Mouse (Mus musculus): Measurements from ENCODE around the gene Timm17b.
"Not testable (repeated sequence)": the region's sequence is repeated elsewhere in the genome, so short reads cannot be mapped to it uniquely, and the experiment has no call there.

The Timm17b gene

GRCm38 (mm10) chrX:7898880-7899874 lies at the start of gene Timm17b, which contains the start of gene Pqbp1:
Gene Timm17b, plus strand, starts transcription at chrX:7899357.
Gene Pqbp1, minus strand, starts transcription at chrX:7899269.
- DNase-seq (ENCODE audit: low spot score), result peak; percentile 87

GRCm38 (mm10) chrX:7854578-7854977 lies 44.6 kb upstream of the Timm17b start:
- no peak for DNase-seq (ENCODE audit: low spot score)

DNA sequence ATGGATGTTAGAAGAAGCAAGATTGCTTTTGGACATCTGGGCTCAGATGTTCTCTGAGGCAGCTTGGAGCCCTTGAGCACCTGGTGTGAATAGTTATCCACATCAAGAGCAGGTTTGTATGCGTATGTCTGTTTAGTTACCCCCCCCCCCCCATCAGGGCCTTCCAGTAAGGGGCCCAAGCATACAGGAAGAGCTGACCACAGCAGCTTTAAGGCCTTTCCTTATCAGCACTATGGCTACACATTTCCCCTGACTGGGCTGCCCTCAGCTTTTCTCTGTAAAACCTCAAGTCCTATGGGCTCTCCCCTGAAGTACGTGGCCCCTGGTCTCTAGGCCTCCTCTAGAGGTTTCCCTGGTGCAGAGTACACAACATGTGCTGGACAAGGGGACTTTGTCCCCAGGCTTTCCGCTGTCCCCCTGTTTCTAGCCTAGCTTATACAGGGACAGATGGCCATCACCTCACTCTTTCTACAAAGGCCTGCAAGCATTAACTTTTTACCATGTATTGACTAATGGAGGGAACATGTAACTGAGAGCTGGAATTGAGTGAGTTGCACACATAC lies 39.9 kb upstream of the Timm17b start:
- no peak for DNase-seq (ENCODE audit: low spot score)

- no peak for DNase-seq (ENCODE audit: low spot score)
These were observed 36.0 kb upstream of the Timm17b start for GRCm38 (mm10) chrX:7863181-7863580.

- no peak for DNase-seq (ENCODE audit: low spot score)
These were observed 34.6 kb upstream of the Timm17b start for GRCm38 (mm10) chrX:7864551-7864950.

DNA sequence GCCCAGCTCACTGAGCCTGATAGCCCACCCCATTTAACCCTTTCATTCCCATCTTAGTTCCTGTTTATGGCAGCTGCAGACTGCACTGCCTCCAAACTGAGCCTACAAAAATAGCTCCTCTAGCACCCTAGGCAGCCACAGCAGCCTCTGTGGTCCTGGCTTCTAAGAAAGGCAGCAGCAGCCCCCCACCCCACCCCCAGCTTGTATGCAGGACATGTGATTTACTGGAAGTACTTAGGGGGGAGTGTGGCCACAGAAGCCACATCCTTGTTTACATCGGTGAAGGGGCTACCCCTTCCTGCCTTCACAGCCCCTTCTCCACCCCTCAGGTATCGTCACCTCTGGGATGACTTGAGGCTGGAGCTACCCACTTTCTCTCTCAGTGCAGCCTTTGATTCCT lies 33.8 kb upstream of the Timm17b start:
- DNase-seq (ENCODE audit: low spot score), result no peak

- DNase-seq (ENCODE audit: low spot score), result no peak
These were observed 33.4 kb upstream of the Timm17b start for GRCm38 (mm10) chrX:7865786-7866185.

DNA sequence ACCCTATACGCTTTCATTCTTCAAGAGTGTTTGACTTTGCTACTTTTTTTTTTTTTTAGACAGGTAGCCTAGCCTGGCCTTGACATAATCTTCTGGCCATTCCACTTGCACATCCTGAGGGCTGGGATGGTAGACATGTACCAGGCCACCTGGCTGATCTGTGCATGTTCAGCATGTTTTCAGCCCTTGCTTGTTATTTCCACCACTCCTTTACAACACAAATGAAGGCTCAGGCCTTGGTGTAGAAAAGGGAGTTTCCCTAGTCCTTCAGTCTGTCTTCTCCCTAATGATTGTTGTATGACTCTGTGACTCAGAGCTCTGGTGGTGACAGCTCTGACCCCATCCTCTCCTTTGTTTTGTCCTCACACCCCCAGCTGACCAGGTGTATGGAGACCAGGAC lies 32.0 kb upstream of the Timm17b start:
- DNase-seq (ENCODE audit: low spot score), result no peak

GRCm38 (mm10) chrX:7868506-7868905 lies 30.7 kb upstream of the Timm17b start:
- no peak for DNase-seq (ENCODE audit: low spot score)

- no peak for DNase-seq (ENCODE audit: low spot score)
These were observed 29.3 kb upstream of the Timm17b start for GRCm38 (mm10) chrX:7869826-7870225.

GRCm38 (mm10) chrX:7878007-7878419 lies 21.1 kb upstream of the Timm17b start, which contains the start of gene Pim2:
Gene Pim2, plus strand, starts transcription at chrX:7878262.
- DNase-seq (ENCODE audit: low spot score), result peak; percentile 82

GRCm38 (mm10) chrX:7878495-7878894 lies 20.7 kb upstream of the Timm17b start:
- DNase-seq (ENCODE audit: low spot score), result no peak

DNA sequence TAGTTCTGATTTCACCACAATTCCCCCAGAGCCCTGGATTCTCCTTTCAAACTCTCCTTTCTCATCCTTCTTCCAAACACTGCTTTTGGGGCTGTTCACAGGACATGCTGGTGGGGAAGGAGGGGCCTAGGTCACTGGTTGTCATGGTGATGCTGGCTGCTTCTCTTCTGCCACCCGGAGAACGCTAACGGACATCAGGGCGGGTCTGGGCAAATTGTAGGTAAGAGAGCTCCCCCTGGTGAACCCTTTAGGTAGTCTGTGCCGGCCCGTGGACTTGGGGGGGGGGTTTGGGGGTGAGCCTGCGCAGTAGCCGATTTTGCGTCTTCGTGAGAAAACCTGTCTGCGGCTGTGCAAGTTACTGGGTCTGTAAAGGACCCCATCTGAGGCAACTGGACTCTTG lies 19.3 kb upstream of the Timm17b start:
- DNase-seq (ENCODE audit: low spot score), result peak; percentile 50

DNA sequence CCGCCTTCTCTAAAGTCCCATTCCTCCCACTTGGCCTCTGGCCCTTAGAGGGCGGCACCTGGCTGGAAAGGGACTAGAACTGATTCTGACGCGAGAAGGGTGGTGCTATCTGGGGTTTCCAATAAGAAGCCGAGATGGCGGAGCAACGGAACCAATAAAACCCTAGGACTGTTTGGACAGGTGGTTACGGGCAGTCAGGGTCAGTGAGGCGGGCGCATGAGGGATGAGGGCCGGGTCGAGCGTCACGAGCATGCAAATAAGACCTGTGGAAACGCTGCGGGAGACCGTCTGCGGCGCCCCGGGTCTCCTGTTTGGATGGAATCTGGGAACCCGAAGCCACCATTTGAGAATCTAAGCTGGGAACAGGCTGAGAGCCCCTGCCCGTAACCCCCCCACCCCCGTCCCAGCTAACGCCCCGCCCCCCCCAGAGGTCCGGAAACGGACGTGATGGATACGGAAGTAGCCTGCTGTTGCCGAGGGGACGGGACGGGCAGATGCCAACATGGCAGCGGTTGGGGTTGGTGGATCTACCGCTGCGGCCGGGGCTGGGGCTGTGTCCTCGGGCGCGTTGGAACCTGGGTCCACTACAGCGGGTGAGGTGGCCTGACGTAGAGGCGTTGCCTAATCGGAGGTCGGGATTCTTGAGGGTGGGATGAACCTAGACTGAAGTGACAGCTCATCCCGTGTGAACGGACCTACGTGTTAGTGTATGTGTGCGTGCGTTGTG lies 15.2 kb upstream of the Timm17b start, which contains the start of gene Slc35a2:
Gene Slc35a2, plus strand, starts transcription at position 188 of the 727 bp plus-strand sequence.
- peak; percentile 81 for DNase-seq (ENCODE audit: low spot score)

GRCm38 (mm10) chrX:7898211-7898610 lies 946 bp upstream of the Timm17b start:
- no peak for DNase-seq (ENCODE audit: low spot score)

DNA sequence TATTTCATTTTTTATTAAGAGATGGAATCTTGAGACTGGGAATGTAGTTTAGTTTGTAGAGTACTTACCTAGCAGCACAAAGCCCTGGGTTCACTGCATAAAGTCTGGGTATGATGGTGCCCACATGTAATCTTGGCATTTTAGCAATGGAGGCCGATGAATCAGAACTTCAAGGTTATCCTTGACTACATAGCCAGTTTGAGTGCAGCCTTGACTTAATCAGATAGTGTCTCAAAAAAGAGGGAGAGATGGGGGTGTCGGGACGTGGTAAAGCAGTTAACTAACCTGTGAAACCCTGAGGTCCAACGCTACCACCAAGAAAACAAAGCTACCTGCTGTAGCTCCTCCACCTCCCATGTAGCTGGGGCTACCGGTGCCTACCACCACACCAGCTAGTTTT lies 5.3 kb downstream of the Timm17b start:
- DNase-seq (ENCODE audit: low spot score), result no peak

- no peak for DNase-seq (ENCODE audit: low spot score)
These were observed 8.6 kb downstream of the Timm17b start, which contains the start of gene Gm10491 for GRCm38 (mm10) chrX:7907735-7908134. Gene Gm10491, minus strand, starts transcription at chrX:7907835.

- not testable (repeated sequence) for DNase-seq (ENCODE audit: low spot score)
These were observed 10.1 kb downstream of the Timm17b start, which contains the start of gene Gm10490 for GRCm38 (mm10) chrX:7909242-7909641. Gene Gm10490, plus strand, starts transcription at chrX:7909542.

DNA sequence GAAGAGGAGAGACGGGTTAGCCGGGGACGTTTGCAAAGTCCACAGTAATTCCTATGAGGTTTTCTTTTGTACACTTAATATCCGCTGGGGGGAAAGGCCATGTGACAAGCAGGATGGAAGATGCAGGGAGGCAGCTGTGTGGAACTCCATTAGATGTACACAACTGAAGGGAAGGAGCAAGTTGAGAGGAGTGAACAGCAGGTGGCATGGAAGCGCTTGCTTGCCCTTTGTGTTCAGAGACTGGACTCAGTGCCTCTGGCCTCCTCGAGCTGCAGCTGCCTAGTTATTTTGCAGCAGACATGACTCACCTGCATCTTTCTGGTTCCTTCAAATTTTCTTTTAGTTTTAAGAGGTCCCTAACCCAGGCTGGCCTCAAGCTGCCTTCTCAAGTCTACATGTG lies 11.3 kb downstream of the Timm17b start:
- DNase-seq (ENCODE audit: low spot score), result no peak

- DNase-seq (ENCODE audit: low spot score), result not testable (repeated sequence)
These were observed 16.5 kb downstream of the Timm17b start for GRCm38 (mm10) chrX:7915669-7916068.

GRCm38 (mm10) chrX:7917960-7918359 lies 18.8 kb downstream of the Timm17b start:
- not testable (repeated sequence) for DNase-seq (ENCODE audit: low spot score)
